Mouse (Mus musculus) erythroid progenitor cell, adult 5-6 weeks (primary cell): Measurements from ENCODE around the gene BC048671. TPM values are rescaled to one million over a fixed set of nuclear protein-coding genes. Genes with fewer than 3 reads are reported as not detected.

Source experiments
- ATAC-seq: replicated peaks from 2 replicates; pipeline ENCODE4 v1.8.0; 2016; ENCODE audit warnings: moderate number of reproducible peaks, mild to moderate bottlenecking, moderate TSS enrichment, inconsistent platforms; ENCODE audit not compliant: poor library complexity, low FRiP score, severe bottlenecking
- total RNA-seq, 2 experiments: library from RNA; stranded (forward) in 1 of 2; stranded (reverse) in 1 of 2; fragments of 150-400 nt in 1 of 2; fragments of 186-747, 209-891 nt in 1 of 2; gene quantifications; 2 replicates each; pipeline versions ENCODE4 v1.2.3 to v1.2.4; 2015 to 2017; ENCODE audit warnings: low replicate concordance in 2 of 2

The BC048671 gene
- total RNA-seq (2015; ENCODE audit: low replicate concordance) = not detected in 2 replicates
- not detected in 2 replicates for total RNA-seq (2017; ENCODE audit: low replicate concordance)

GRCm38 (mm10) chr6:90300919-90301318 lies at the start of gene BC048671:
BC048671 (plus strand) TSS chr6:90301219.
- ATAC-seq = no peak

- no peak for ATAC-seq
Measured at GRCm38 (mm10) chr6:90288265-90288664, 12.8 kb upstream of the BC048671 start.

- ATAC-seq = no peak
Measured at GRCm38 (mm10) chr6:90306315-90306975, 5.4 kb downstream of the BC048671 start.

- ATAC-seq = no peak
Measured at GRCm38 (mm10) chr6:90308839-90309778, 8.1 kb downstream of the BC048671 start.

GRCm38 (mm10) chr6:90315961-90316360 lies 14.9 kb downstream of the BC048671 start:
- ATAC-seq = no peak

GRCm38 (mm10) chr6:90317510-90318258 lies 16.7 kb downstream of the BC048671 start:
- no peak for ATAC-seq

GRCm38 (mm10) chr6:90319019-90319418 lies 18.0 kb downstream of the BC048671 start:
- ATAC-seq = no peak

- ATAC-seq = no peak
Measured at GRCm38 (mm10) chr6:90319475-90320191, 18.6 kb downstream of the BC048671 start.

GRCm38 (mm10) chr6:90320429-90320828 lies 19.4 kb downstream of the BC048671 start:
- ATAC-seq = no peak

GRCm38 (mm10) chr6:90321811-90322210 lies 20.8 kb downstream of the BC048671 start:
- no peak for ATAC-seq

GRCm38 (mm10) chr6:90324026-90324425 lies 23.0 kb downstream of the BC048671 start:
- ATAC-seq = no peak

GRCm38 (mm10) chr6:90324463-90324862 lies 23.4 kb downstream of the BC048671 start:
- no peak for ATAC-seq

- ATAC-seq = 0 out of 2 replicates have a peak, but pooled peaks have one; percentile 34
Measured at GRCm38 (mm10) chr6:90324991-90325390, 24.0 kb downstream of the BC048671 start, which contains the start of gene Chst13. Chst13 (minus strand) TSS chr6:90325185.

GRCm38 (mm10) chr6:90327670-90328069 lies 26.7 kb downstream of the BC048671 start:
- ATAC-seq = no peak

GRCm38 (mm10) chr6:90329953-90330352 lies 28.9 kb downstream of the BC048671 start:
- ATAC-seq = no peak

GRCm38 (mm10) chr6:90332561-90333425 lies 31.8 kb downstream of the BC048671 start, which contains the start of gene Uroc1:
Uroc1 (plus strand) TSS chr6:90333284.
- ATAC-seq = no peak

- no peak for ATAC-seq
Measured at GRCm38 (mm10) chr6:90334244-90334643, 33.2 kb downstream of the BC048671 start.

GRCm38 (mm10) chr6:90342343-90342742 lies 41.3 kb downstream of the BC048671 start:
- ATAC-seq = no peak
